Mouse (Mus musculus): Measurements from ENCODE around the gene Lsm10.

- TF ChIP-seq POLR2A (IDR thresholded peaks at IDR 0.05; ENCODE audit: borderline replicate concordance, extremely low read depth, low read depth, low read length): no peak
- TF ChIP-seq CTCF (IDR thresholded peaks at IDR 0.05; ENCODE audit: insufficient read depth, low read length): no peak
These were observed 13.4 kb upstream of the Lsm10 start for GRCm38 (mm10) chr4:126083021-126083420.
